Mouse (Mus musculus) ES-Bruce4 (cell line): ENCODE measurements around the gene Zbtb16. TPM values are rescaled to one million over a fixed set of nuclear protein-coding genes. Genes with fewer than 3 reads are reported as not detected.

Experiments
- H3K27ac ChIP-seq: 2 replicates; pipeline ENCODE4 v1.5.1; 2012; ENCODE audit warnings: low read length, inconsistent platforms; ENCODE audit not compliant: insufficient read depth
- H3K27me3 ChIP-seq: 2 replicates; pipeline ENCODE4 v1.6.1; 2012; ENCODE audit warnings: mild to moderate bottlenecking, low read length, inconsistent platforms; ENCODE audit not compliant: control insufficient read depth, poor library complexity, insufficient read depth, severe bottlenecking
- H3K36me3 ChIP-seq: 2 replicates; pipeline ENCODE4 v1.6.1; 2012; ENCODE audit warnings: inconsistent platforms, mild to moderate bottlenecking, low read length, moderate library complexity; ENCODE audit not compliant: control insufficient read depth, poor library complexity, insufficient read depth, severe bottlenecking
- H3K4me1 ChIP-seq: one replicate; pipeline ENCODE4 v1.8.1; 2011; ENCODE audit warnings: low read length; ENCODE audit not compliant: control insufficient read depth, insufficient read depth
- H3K4me3 ChIP-seq: 2 replicates; pipeline ENCODE4 v1.5.1; 2011; ENCODE audit warnings: low read depth, mild to moderate bottlenecking, low read length
- H3K9ac ChIP-seq: 2 replicates; pipeline ENCODE4 v1.6.1; 2012; ENCODE audit warnings: low read depth, mild to moderate bottlenecking, inconsistent platforms; ENCODE audit not compliant: poor library complexity, severe bottlenecking
- H3K9me3 ChIP-seq: replicated peaks from 2 replicates; pipeline ENCODE4 v1.6.1; 2012; ENCODE audit warnings: mild to moderate bottlenecking, low read length, inconsistent platforms; ENCODE audit not compliant: control insufficient read depth, poor library complexity, insufficient read depth, severe bottlenecking
- CTCF ChIP-seq: IDR thresholded peaks from one replicate; pipeline ENCODE4 v1.8.1; 2011; ENCODE audit warnings: low read depth, low read length
- EP300 ChIP-seq: IDR thresholded peaks from 2 replicates; pipeline ENCODE4 v1.6.1; 2011; ENCODE audit warnings: low read depth, low read length; ENCODE audit not compliant: insufficient read depth
- POLR2A ChIP-seq: IDR thresholded peaks from one replicate; pipeline ENCODE4 v1.8.1; 2011; ENCODE audit warnings: low read length; ENCODE audit not compliant: insufficient read depth
- polyA plus RNA-seq: library from polyadenylated mRNA; stranded (reverse); fragments of >200 nt; gene quantifications from 2 replicates; pipeline ENCODE4 v1.2.4, GENCODE M21; 2011; ENCODE audit warnings: low read depth; ENCODE audit not compliant: missing spikeins, insufficient read depth, insufficient read length

Zbtb16 gene
- polyA plus RNA-seq, 1 experiment, result 0.49 TPM

DNA sequence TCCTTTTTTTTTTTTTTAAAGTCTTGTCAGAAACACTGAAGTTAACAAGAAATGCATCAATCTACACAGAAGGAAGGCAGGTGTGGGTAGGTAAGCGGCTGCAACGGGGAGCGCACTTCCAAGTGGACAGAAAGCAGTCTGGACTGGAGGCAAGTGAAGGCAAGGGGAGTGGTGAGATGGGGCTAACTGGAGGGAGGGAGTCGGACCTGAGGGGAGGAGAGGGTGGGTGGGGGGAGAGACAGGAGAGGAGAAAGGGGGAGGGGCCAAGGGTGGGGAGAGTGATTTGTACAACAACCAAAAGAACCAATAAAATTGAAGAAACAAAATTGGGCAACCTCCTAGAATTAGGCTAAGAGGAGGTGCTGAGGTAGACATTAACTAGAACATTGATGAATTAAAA is 184.0 kb downstream of the Zbtb16 start:
- Histone ChIP-seq H3K9me3 (no peaks in the 10 kb centered on the region), H3K9ac (no peak overlapping the region), H3K4me3 (no peak overlapping the region), H3K27me3 (no peaks in the 10 kb centered on the region), H3K36me3 (no peaks in the 10 kb centered on the region), H3K4me1 (peaks cover 2% of the 10 kb centered on the region), H3K27ac (no peak overlapping the region)
- TF ChIP-seq CTCF, result no peak
- TF ChIP-seq EP300, result no peak
- no peak for TF ChIP-seq POLR2A

DNA sequence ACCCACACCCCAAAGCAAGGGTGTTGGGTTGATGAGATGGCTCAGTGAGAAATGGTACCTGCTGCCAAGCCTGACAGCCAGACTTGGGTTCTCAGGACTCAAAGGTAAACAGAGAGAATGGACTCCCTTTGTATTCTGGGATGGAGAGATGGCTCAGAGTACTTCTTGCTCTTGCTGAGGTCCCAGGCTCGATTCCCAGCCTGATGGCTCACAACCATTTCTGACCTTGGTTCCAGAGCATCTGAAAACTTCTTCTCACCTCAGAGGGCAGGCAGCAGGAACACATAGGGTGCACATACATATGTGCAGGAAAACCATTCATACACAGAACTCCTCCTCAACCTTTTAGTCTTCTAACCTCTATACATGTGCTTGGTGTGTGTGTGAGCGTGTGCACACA is 185.2 kb downstream of the Zbtb16 start:
- Histone ChIP-seq H3K9ac (no peak overlapping the region), H3K27ac (no peak overlapping the region), H3K4me1 (peaks cover under 1% of the 10 kb centered on the region), H3K9me3 (no peaks in the 10 kb centered on the region), H3K27me3 (no peaks in the 10 kb centered on the region), H3K4me3 (no peak overlapping the region), H3K36me3 (no peaks in the 10 kb centered on the region)
- TF ChIP-seq POLR2A (no peak), CTCF (no peak), EP300 (no peak)

DNA sequence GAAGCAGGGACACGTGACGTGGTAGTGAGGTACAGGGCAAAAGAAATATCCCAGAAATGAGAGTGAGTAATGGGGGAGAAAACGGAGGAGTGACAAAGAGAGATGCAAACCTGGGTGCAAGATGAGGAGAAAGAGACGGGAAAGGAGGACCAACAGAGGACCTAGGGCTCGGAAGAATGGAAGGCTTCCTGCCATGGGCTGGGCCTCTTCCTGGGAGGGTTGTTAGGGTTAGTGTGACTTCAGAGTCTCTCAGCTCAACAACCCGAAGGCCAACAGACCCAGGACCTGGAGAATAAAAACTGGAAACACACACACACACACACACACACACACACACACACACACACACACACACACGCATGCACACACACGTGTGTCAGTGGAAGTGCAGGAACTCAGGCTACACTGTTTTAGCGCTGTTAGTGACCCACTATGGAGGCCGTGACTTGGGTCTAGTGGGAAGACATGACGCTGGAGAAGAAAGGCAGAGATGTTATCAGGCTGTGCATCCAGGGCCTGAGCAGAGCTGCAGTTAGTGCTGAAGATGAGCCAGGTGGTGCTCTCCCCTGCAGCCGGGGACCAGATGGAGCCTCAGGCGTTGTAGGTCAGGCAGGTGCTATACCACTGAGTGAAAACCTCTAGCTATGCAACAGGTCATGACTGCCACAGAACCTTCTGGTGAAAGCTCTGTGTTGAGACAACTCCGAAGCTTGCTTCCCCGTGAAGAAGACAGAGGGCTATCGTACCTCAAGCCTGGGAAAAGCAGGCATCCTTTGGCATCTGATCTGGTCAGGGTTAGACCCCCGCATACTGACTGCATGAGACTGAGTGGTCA is 186.0 kb downstream of the Zbtb16 start:
- H3K4me3 ChIP-seq, result no peak overlapping the region
- no peaks in the 10 kb centered on the region for H3K4me1 ChIP-seq
- H3K36me3 ChIP-seq, result no peaks in the 10 kb centered on the region
- TF ChIP-seq EP300 (no peak), CTCF (no peak), POLR2A (no peak)
- no peak overlapping the region for H3K27ac ChIP-seq
- H3K27me3 ChIP-seq, result no peaks in the 10 kb centered on the region
- no peaks in the 10 kb centered on the region for H3K9me3 ChIP-seq
- H3K9ac ChIP-seq, result no peak overlapping the region

DNA sequence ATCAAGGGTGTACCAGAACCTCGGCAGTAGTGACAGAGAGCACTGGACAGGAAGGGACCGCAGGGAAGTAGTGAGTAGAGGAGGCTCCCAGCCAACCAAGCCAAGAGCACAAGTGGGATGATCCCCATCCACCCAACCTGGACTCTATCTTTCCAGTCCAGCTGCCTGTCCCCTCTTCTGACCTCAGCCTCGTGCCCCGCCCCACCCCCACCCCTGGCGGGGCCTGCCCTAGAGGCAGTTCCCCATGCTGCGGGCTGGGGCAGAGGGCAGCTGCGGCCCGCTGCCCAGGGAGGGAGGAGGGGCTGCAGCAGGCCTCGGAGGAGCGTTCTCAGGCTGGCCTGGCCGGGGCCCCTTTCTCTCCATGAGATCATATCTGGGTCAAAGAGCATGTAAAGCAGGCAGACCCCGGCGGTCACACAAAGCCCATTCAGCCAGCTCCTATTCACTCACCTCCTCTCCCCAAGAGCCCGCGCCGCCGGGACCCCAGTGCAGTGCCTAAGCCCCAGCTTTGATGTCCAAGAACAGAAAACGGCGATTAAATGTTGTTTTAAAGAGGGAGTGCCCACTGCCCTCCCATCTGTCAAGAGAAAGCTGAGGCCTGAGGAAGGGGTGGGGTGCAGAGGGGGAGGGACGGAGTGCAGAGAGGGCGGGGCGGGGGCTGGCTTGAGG is 186.8 kb downstream of the Zbtb16 start:
- Histone ChIP-seq H3K27ac (no peak overlapping the region), H3K4me3 (0 out of 2 replicates have a peak overlapping the region, but pooled peaks have one; percentile 22), H3K4me1 (no peaks in the 10 kb centered on the region), H3K9me3 (peaks cover 2% of the 10 kb centered on the region; the same call in 1 of the 2 replicates), H3K27me3 (no peaks in the 10 kb centered on the region), H3K9ac (peak overlapping the region; percentile 34; the same call in 1 of the 2 replicates), H3K36me3 (no peaks in the 10 kb centered on the region)
- no peak for TF ChIP-seq POLR2A
- TF ChIP-seq EP300, result no peak
- TF ChIP-seq CTCF, result no peak

DNA sequence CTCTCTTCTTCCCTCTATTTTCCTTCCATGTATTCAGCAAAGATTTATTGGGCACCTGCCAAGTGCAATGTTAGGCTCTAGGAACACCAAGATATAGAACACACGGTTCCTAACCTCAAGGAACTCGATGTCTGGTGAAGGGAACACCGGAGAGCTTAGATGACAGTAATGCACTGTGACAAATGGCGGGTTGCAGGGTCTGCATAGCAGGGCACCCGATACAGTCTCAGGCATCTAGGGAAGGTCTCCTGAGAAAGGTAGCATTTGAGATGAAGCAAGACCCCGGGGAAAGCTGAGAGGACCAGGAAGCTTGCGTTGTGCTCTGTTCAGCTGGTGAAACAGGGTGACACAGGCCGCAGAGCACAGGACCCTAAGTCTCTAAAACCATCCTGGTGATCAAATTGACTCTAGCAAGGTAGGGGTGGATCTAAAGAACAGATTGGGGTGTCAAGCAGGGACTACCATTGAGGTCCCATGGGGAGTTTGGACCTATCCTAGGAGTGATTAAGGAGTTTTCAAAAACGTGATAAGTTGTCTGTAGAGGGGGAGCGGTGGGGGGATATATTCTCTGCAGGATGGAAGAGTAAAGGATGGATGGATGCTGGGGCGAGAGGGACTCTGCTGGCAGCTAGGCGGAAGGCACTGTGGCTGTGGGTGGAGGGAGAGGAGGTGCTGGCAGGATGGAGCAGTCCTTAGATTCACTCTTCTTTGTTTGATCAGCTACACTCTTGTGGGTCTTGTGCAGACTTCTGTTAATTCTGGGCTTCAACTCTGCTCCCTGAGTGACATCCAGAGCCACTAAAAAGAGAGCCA is 187.5 kb downstream of the Zbtb16 start:
- Histone ChIP-seq H3K27me3 (no peaks in the 10 kb centered on the region), H3K9me3 (peaks cover 3% of the 10 kb centered on the region; the same call in 1 of the 2 replicates), H3K36me3 (no peaks in the 10 kb centered on the region), H3K4me1 (no peaks in the 10 kb centered on the region), H3K27ac (no peak overlapping the region), H3K4me3 (no peak overlapping the region), H3K9ac (no peak overlapping the region)
- TF ChIP-seq CTCF (no peak), POLR2A (no peak), EP300 (no peak)
